In the genomic region with DNA sequence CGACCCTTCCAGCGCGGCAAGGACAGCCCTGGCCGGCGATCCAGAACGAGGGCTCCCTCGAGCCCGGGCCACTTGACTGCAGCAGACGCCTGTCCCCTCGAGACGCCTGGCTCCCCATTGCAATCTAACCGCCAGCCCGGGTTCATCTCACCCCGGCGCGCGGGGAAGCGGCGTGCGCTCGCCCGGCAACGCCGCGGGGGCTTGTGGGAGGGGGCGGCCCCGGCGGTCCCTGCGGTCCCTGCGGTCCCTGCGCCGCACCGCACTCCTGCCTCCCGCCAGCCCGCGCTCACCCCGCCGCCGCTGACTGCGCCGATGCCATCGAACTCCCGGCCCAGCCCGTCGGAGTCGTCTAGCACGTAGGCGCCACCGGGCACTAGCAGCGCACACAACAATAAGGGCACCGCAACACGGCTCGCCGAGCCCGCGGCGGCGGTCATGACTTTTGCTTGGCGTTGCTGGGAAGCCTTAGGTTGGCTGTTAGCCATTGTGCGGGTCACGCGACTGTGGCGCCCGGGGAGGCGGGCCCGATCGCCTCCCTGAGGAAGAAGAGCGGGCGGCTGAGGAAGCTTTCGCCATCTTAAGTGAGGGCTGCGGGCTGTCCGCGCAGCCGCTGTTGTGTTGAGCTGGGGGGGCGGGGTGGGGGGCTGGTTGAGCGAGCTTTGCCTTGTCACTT, we compare ENCODE assay signal across 8 mouse cellular contexts. TPM values are rescaled to one million over a fixed set of nuclear protein-coding genes. Genes with fewer than 3 reads are reported as not detected.
DNase-seq lines count a peak whose midpoint lies in the region; ATAC-seq and TF ChIP-seq lines count a peak whose summit lies in the region.

A gene (minus strand): TSS at position 615 of the 673 bp plus-strand sequence.

- peak; percentile 77 for ATAC-seq in erythroblast, adult 5-6 weeks (replicated peaks; ENCODE audit: low FRiP score, poor library complexity, severe bottlenecking)
- ATAC-seq in kidney, embryonic 14.5 days (ENCODE audit: low FRiP score, low TSS enrichment), result peak; percentile 95
- peak; percentile 93 for ATAC-seq in limb, embryonic 14.5 days (ENCODE audit: low FRiP score, low read depth)
- ATAC-seq in midbrain, embryonic 16.5 days, result peak; percentile 96

- H3K27ac ChIP-seq in heart, embryonic 10.5 days, result peak within 1 kb of the TSS; percentile 99
- peak within 1 kb of the TSS; percentile 95 for H3K27ac ChIP-seq in kidney, embryonic 14.5 days (ENCODE audit: low read depth, low read length)
- H3K27ac ChIP-seq in limb, embryonic 14.5 days (replicated peaks; ENCODE audit: low read depth, low read length), result peak within 1 kb of the TSS; percentile 88
- H3K27ac ChIP-seq in midbrain, embryonic 16.5 days (ENCODE audit: low read length), result peak within 1 kb of the TSS; percentile 93
- peak within 1 kb of the TSS; percentile 88 for H3K27ac ChIP-seq in spleen, adult 2 months (ENCODE audit: insufficient read depth, low read length)

- WGBS in heart, embryonic 10.5 days, result under 1% methylated on average over 76 of the region's 76 CpGs
- under 1% methylated on average over 70 of the region's 76 CpGs for WGBS in kidney, embryonic 14.5 days
- under 1% methylated on average over 42 of the region's 76 CpGs for WGBS in limb, embryonic 14.5 days
- under 1% methylated on average over 73 of the region's 76 CpGs for WGBS in midbrain, embryonic 16.5 days
- 1% methylated on average over 76 of the region's 76 CpGs for WGBS in spleen, adult 2 months

- peaks cover 6% of the 10 kb centered on the region for H3K4me1 ChIP-seq in heart, embryonic 10.5 days
- H3K4me1 ChIP-seq in kidney, embryonic 14.5 days (ENCODE audit: control insufficient read depth, insufficient read depth, low read length), result 0 out of 2 replicates have a peak, but pooled peaks cover 4% of the 10 kb centered on the region
- H3K4me1 ChIP-seq in limb, embryonic 14.5 days (ENCODE audit: control insufficient read depth, insufficient read depth, low read length), result 0 out of 2 replicates have a peak, but pooled peaks cover 4% of the 10 kb centered on the region
- peaks cover 10% of the 10 kb centered on the region for H3K4me1 ChIP-seq in midbrain, embryonic 16.5 days (ENCODE audit: control insufficient read depth, insufficient read depth, low read length)
- peaks cover 2% of the 10 kb centered on the region; the same call in 1 of the 2 replicates for H3K4me1 ChIP-seq in spleen, adult 2 months (ENCODE audit: control insufficient read depth, insufficient read depth, insufficient read length)

- H3K36me3 ChIP-seq in heart, embryonic 10.5 days, result no peaks in the 10 kb centered on the region; the same call in 1 of the 2 replicates
- no peaks in the 10 kb centered on the region; the same call in 1 of the 2 replicates for H3K36me3 ChIP-seq in kidney, embryonic 14.5 days (ENCODE audit: control insufficient read depth, insufficient read depth, low read length)
- no peaks in the 10 kb centered on the region for H3K36me3 ChIP-seq in limb, embryonic 14.5 days (ENCODE audit: control insufficient read depth, insufficient read depth, low read length)
- no peaks in the 10 kb centered on the region for H3K36me3 ChIP-seq in midbrain, embryonic 16.5 days (ENCODE audit: control insufficient read depth, insufficient read depth, low read length)
- H3K36me3 ChIP-seq in spleen, adult 2 months (ENCODE audit: control insufficient read depth, insufficient read depth, low read length), result no peaks in the 10 kb centered on the region; the same call in 1 of the 2 replicates

- TF ChIP-seq CTCF in brain, embryonic 14.5 days (IDR thresholded peaks at IDR 0.05; ENCODE audit: borderline replicate concordance, extremely low read depth, insufficient read depth, insufficient read length), result no peak
- no peak for TF ChIP-seq CTCF in spleen, adult 2 months (IDR thresholded peaks at IDR 0.05; ENCODE audit: extremely low read depth, insufficient read depth, insufficient read length, insufficient replicate concordance)

- TF ChIP-seq POLR2A in brain, embryonic 14.5 days (IDR thresholded peaks at IDR 0.05; ENCODE audit: borderline replicate concordance, extremely low read depth, insufficient read depth, insufficient read length, poor library complexity, severe bottlenecking), result peak; percentile 65
- 0 out of 2 replicates have a peak, but pooled peaks have one; percentile 50 for TF ChIP-seq POLR2A in limb, embryonic 14.5 days (IDR thresholded peaks at IDR 0.05; ENCODE audit: borderline replicate concordance, extremely low read depth, insufficient read depth, insufficient read length)
- TF ChIP-seq POLR2A in spleen, adult 2 months (IDR thresholded peaks at IDR 0.05; ENCODE audit: low read depth, low read length), result no peak

- peak within 1 kb of the TSS; percentile 62 for H3K4me2 ChIP-seq in kidney, embryonic 14.5 days (replicated peaks; ENCODE audit: low read depth, low read length)
- H3K4me2 ChIP-seq in limb, embryonic 14.5 days (replicated peaks; ENCODE audit: low read depth, low read length, severe bottlenecking), result peak within 1 kb of the TSS; percentile 79
- H3K4me2 ChIP-seq in midbrain, embryonic 16.5 days (ENCODE audit: low read length), result peak within 1 kb of the TSS; percentile 56

- DNase-seq in B cell, adult 2 months, result peak; percentile 76 to 81
- DNase-seq in brain, embryonic 14.5 days (ENCODE audit: low read depth), result peak; percentile 95
- peak; percentile 93 for DNase-seq in heart, embryonic 10.5 days (ENCODE audit: low spot score)
- DNase-seq in limb, embryonic 14.5 days (ENCODE audit: low spot score), result peak; percentile 82
- DNase-seq in spleen, adult 2 months (ENCODE audit: low read depth in 1 of 2, low spot score in 2 of 2), result peak in 1 of 2 experiments; percentile 76

- peak within 1 kb of the TSS; percentile 91 for H3K4me3 ChIP-seq in heart, embryonic 10.5 days
- peak within 1 kb of the TSS; percentile 85 for H3K4me3 ChIP-seq in kidney, embryonic 14.5 days (ENCODE audit: low read length)
- H3K4me3 ChIP-seq in limb, embryonic 14.5 days (replicated peaks; ENCODE audit: low read length), result peak within 1 kb of the TSS; percentile 80
- H3K4me3 ChIP-seq in midbrain, embryonic 16.5 days (ENCODE audit: low read depth, low read length), result peak within 1 kb of the TSS; percentile 61
- H3K4me3 ChIP-seq in spleen, adult 2 months (ENCODE audit: extremely low read depth, insufficient read depth, insufficient read length), result peak within 1 kb of the TSS; percentile 96

- no peaks in the 10 kb centered on the region for H3K27me3 ChIP-seq in heart, embryonic 10.5 days (ENCODE audit: insufficient read depth, poor library complexity, severe bottlenecking)
- H3K27me3 ChIP-seq in kidney, embryonic 14.5 days (ENCODE audit: control insufficient read depth, insufficient read depth, low read length), result no peaks in the 10 kb centered on the region
- no peaks in the 10 kb centered on the region for H3K27me3 ChIP-seq in limb, embryonic 14.5 days (ENCODE audit: control insufficient read depth, insufficient read depth, low read length)
- H3K27me3 ChIP-seq in midbrain, embryonic 16.5 days (ENCODE audit: control insufficient read depth, insufficient read depth, low read depth, low read length), result no peaks in the 10 kb centered on the region
- no peaks in the 10 kb centered on the region for H3K27me3 ChIP-seq in spleen, adult 2 months (ENCODE audit: control insufficient read depth, insufficient read depth, low read length)

- H3K9me3 ChIP-seq in heart, embryonic 10.5 days, result no peaks in the 10 kb centered on the region
- H3K9me3 ChIP-seq in kidney, embryonic 14.5 days (ENCODE audit: control insufficient read depth, low read length), result no peaks in the 10 kb centered on the region
- no peaks in the 10 kb centered on the region for H3K9me3 ChIP-seq in limb, embryonic 14.5 days (ENCODE audit: control insufficient read depth, low read length)
- H3K9me3 ChIP-seq in midbrain, embryonic 16.5 days (replicated peaks; ENCODE audit: control insufficient read depth, low read length, poor library complexity, severe bottlenecking), result no peaks in the 10 kb centered on the region

- peak within 1 kb of the TSS; percentile 96 for H3K9ac ChIP-seq in kidney, embryonic 14.5 days (ENCODE audit: low read depth, low read length)
- peak within 1 kb of the TSS; percentile 98 for H3K9ac ChIP-seq in limb, embryonic 14.5 days (ENCODE audit: low read depth, low read length, severe bottlenecking)
- peak within 1 kb of the TSS; percentile 76 for H3K9ac ChIP-seq in midbrain, embryonic 16.5 days (ENCODE audit: low read depth, low read length)

RNA-seq across cellular contexts. Expression of the gene that starts here (rescaled TPM):
- 21.6 and 22.8 TPM in 2 replicates for polyA plus RNA-seq in brain, embryonic 14.5 days (2012; rRNA removed)
- total RNA-seq in erythroblast, adult 5-6 weeks (2015; ENCODE audit: low replicate concordance), result 2.3 and 13.8 TPM in 2 replicates
- total RNA-seq in erythroblast, adult 5-6 weeks (2017; ENCODE audit: low replicate concordance), result 1.9 and 2.6 TPM in 2 replicates
- polyA plus RNA-seq in heart, embryonic 10.5 days (2016; fragmentation: Nextera tagmentation; extraction: Ambion mirVana), result 9.7 and 11.2 TPM in 2 replicates
- 7.7 and 14.9 TPM in 2 replicates for polyA plus RNA-seq in kidney, embryonic 14.5 days (2014; fragmentation: Nextera tagmentation; extraction: Ambion mirVana)
- polyA plus RNA-seq in limb, embryonic 14.5 days (2012; rRNA removed), result 14.4 and 16.0 TPM in 2 replicates
- polyA plus RNA-seq in limb, embryonic 14.5 days (2014; fragmentation: Nextera tagmentation; extraction: Ambion mirVana), result 7.2 and 9.9 TPM in 2 replicates
- polyA plus RNA-seq in midbrain, embryonic 16.5 days (2015; fragmentation: Nextera tagmentation; extraction: Ambion mirVana), result 12.6 and 12.7 TPM in 2 replicates
- polyA plus RNA-seq in spleen, adult 2 months (2012; rRNA removed), result 3.9 and 4.9 TPM in 2 replicates
